Mouse (Mus musculus) thymus, postnatal 14 days (tissue): ENCODE data around the gene Mto1.
A peak's percentile ranks its signal among the peaks of the same experiment; 100 is the strongest.
"Not testable (repeated sequence)": the region's sequence is repeated elsewhere in the genome, so short reads cannot be mapped to it uniquely, and the experiment has no call there.

ENCODE experiments used
- DNase-seq: peaks from one replicate; pipeline ENCODE4 v3.0.0; 2021

The Mto1 gene

GRCm38 (mm10) chr9:78506722-78507077 is 58.7 kb downstream of the Mto1 start:
- DNase-seq, result no peak

GRCm38 (mm10) chr9:78508106-78508786 is 60.2 kb downstream of the Mto1 start:
- DNase-seq, result no peak

GRCm38 (mm10) chr9:78511705-78512104 is 63.7 kb downstream of the Mto1 start:
- DNase-seq, result no peak

- DNase-seq, result no peak
These were observed 65.9 kb downstream of the Mto1 start for GRCm38 (mm10) chr9:78513776-78514500.

GRCm38 (mm10) chr9:78514681-78515080 is 66.7 kb downstream of the Mto1 start:
- DNase-seq, result no peak

- no peak for DNase-seq
These were observed 68.1 kb downstream of the Mto1 start for GRCm38 (mm10) chr9:78516125-78516524.

- DNase-seq, result not testable (repeated sequence)
These were observed 69.2 kb downstream of the Mto1 start for GRCm38 (mm10) chr9:78517237-78517636.

- no peak for DNase-seq
These were observed 72.2 kb downstream of the Mto1 start for GRCm38 (mm10) chr9:78520127-78520779.

- peak; percentile 30 for DNase-seq
These were observed 73.0 kb downstream of the Mto1 start for GRCm38 (mm10) chr9:78520780-78521601.

- DNase-seq, result peak; percentile 70
These were observed 73.7 kb downstream of the Mto1 start for GRCm38 (mm10) chr9:78521689-78522088.
